Mouse (Mus musculus) testis, postnatal 14 days (tissue): ENCODE data around the gene Mapk8ip3.
"Not testable (repeated sequence)": the region's sequence is repeated elsewhere in the genome, so short reads cannot be mapped to it uniquely, and the experiment has no call there.

Experiments
- DNase-seq: peaks from one replicate; pipeline ENCODE4 v3.0.0; 2021; ENCODE audit warnings: low spot score

The Mapk8ip3 gene

GRCm38 (mm10) chr17:24936259-24937237, at the start of gene Mapk8ip3:
TSS of gene Mapk8ip3 (minus strand) at chr17:24936977.
- DNase-seq = peak; percentile 94

DNA sequence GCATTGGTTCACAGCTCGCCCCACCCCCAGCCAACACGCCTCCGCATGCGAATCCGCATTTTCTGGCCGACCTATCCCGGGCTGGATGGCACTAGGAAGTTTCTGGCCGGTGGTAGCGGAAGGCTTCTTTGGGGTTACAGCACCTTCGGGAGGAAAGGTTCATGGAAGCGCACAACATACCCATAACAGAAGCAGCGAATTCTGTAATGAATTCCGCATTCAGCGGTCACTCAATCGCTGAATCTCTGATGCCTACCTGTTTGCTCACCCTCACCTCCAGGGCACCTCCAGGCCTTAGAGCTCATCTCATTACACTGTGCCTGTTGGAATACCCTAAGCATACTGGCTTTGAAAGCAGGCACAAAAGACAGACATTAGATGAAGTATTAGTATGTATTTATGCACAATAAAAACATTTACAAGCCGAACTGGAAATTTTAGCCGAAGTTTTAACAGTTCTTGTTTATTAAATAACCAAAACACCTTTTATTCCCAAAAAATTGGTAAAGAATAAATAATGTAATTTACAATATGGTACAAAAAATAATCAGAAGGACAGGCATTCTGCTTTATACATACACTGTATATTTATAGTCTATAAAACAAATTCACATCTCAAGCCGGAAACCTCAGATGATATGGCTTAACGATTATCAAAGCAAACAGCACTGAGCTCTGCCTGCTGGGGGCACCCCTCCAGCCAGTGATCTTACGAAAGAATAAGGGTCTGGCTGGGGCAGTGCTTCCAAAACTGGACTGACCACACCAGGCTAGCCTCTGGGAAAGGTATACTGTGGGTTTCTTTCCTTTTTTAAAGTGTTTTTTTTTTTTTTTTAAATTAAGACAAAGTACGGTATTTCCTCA, 24.3 kb upstream of the Mapk8ip3 start:
- DNase-seq = no peak

DNA sequence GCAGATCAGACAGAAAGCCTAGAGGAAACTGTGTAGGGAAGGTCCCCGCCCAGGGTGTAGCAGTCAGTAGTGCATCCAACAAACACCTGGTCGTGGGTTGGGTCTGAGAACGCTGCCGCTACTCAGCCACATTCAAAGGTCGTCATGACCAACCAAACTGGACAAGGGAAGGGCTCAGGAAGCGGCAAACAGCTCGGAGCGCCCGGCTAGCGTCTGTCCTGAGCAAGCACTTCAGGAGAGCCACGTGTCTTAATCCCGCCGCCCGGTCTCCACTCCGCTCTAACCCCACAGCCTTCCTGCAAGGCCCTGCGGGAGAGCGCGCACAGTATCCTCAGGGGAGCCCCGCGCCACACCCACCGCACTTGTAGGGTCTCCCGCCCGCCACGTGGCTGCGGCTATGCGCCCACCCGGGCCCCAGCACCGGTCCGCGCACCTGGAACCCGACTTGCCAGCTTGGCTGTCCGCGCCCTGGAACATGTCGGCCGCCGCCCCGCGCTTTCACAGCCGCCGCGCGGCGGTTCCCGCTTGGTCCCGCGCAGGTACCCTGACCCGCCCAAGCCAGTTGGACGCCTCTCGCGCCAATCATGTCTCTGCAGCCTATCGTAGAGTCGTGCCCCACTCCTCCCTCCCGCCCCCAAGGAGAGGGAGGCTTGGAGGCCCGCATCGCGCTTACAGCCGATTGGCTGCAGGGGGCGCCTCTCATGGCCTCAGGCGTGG, 23.5 kb upstream of the Mapk8ip3 start, which contains the start of gene Jpt2:
TSS of gene Jpt2 (minus strand) at position 555 of the 717 bp plus-strand sequence.
- peak; percentile 98 for DNase-seq

GRCm38 (mm10) chr17:24959371-24959770, 22.6 kb upstream of the Mapk8ip3 start:
- DNase-seq = no peak

GRCm38 (mm10) chr17:24953291-24953690, 16.5 kb upstream of the Mapk8ip3 start:
- DNase-seq = no peak

- no peak for DNase-seq
Measured at GRCm38 (mm10) chr17:24950671-24951070, 13.9 kb upstream of the Mapk8ip3 start.

DNA sequence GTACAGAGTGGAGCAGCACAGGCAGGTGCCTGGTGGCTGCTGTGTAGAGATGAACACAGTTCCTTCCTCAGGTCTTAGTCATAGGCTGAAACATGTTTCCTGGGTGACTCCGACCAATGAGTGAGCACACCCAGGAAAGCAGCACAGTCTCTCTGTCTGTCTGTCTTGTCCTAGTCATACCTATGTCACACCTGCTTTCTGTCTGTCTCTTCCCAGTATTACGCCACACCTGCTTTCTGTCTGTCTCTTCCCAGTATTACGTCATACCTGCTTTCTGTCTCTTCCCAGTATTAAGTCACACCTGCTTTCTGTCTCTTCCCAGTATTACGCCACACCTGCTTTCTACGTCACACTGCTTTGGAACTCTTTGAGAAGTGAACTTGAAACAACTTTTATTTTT, 11.4 kb upstream of the Mapk8ip3 start:
- DNase-seq = no peak

DNA sequence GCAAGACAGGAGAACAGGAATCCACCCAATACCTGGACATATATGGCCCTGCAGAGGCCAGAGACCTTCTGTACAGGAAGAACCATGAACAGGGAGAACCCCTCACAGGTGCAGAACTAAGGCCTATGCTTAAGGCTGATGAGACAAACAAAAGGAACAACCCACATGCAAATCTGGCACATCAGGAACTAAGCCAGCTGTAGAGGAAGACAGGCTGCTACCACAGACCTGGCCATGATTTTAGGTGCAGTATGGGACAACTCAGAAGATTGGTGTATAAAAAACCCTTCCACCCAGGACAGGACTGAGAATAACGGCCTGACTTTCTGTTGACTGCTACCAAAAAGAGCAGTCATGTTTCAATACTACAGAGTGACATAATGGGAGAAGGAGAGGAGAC, 6.8 kb upstream of the Mapk8ip3 start:
- not testable (repeated sequence) for DNase-seq

- DNase-seq = no peak
Measured at GRCm38 (mm10) chr17:24943036-24943435, 6.3 kb upstream of the Mapk8ip3 start.

GRCm38 (mm10) chr17:24942453-24942852, 5.7 kb upstream of the Mapk8ip3 start:
- not testable (repeated sequence) for DNase-seq

- DNase-seq = no peak
Measured at GRCm38 (mm10) chr17:24937266-24937665, 489 bp upstream of the Mapk8ip3 start.

DNA sequence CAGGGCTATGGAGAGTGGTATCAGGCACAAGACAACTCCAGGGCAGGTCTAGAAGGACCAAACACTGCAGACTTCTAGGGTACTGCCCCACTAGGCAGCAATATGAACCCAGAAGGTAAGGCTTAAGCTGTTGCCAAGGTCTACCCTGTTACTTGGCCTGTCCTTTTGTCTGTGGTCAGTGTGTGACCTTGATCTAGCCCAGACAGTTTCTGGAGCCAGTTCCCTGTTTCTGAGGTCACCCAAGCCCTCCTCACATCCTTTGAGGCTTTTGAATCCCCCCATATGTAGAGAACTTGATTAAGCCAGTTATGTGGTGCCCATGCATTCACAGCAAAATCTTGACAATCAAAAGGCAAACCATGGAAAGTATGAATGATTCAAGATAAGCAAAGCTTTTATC, 1.1 kb downstream of the Mapk8ip3 start:
- no peak for DNase-seq

- DNase-seq = no peak
Measured at GRCm38 (mm10) chr17:24934926-24935325, 1.9 kb downstream of the Mapk8ip3 start.

DNA sequence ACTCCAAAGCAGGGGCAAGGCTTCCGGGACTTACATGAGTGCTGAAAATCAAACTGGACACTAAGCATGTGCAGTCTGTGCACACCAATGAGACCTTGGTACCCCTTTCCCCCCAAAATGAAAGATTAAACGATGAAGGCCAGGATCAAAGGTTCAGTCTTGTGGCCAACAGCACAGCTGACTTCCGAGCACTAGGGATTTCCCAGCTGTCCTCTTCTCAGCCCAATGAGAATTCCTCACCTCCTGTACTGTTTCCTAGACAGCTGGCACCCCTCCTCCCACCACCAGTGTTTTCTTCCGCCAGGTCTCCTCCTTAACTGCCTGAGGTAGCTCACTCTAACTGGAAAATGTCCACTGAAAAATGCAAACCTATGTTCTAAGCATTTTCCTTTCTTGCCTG, 3.6 kb downstream of the Mapk8ip3 start:
- DNase-seq = no peak

DNA sequence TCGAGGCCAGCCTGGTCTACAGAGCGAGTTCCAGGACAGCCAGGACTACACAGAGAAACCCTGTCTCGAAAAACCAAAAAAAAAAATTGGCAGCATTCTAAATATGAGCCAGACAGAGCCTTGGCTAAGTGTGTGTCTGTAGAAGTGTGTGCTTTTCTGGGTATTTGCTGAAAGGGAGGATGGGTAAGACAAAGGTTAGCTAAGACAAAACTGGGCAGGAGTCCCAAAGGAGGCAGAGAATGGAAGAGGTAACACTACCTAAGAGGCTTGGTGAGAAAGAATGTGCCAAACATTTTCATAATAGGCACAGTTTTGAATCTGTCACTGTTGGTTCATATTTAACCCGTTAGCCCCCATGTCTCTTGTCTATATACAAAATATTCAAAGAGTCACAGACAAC, 4.3 kb downstream of the Mapk8ip3 start:
- no peak for DNase-seq

- no peak for DNase-seq
Measured at GRCm38 (mm10) chr17:24929506-24929905, 7.3 kb downstream of the Mapk8ip3 start.

DNA sequence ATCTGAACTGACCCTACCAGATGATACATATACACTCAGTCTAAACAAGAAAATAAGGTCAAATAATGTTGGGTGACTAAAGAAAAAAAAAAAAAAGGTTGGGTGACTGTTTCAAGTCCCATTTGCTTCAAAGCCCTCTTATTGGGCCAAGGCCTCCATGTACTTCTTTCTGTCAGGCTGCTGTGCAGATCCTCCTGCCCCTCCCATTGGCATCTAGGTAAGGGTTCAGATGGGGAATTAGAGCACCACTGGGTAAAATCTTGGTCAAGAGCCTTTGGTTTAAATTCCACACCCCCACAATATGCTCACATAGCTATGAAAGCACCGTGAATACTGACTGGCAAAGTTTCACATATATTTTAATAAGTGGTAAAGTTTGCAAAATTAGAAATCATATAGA, 13.5 kb downstream of the Mapk8ip3 start:
- DNase-seq = no peak

- DNase-seq = no peak
Measured at GRCm38 (mm10) chr17:24913984-24914383, 22.8 kb downstream of the Mapk8ip3 start.

- no peak for DNase-seq
Measured at GRCm38 (mm10) chr17:24907591-24907990, 29.2 kb downstream of the Mapk8ip3 start.

GRCm38 (mm10) chr17:24903767-24904166, 33.0 kb downstream of the Mapk8ip3 start:
- DNase-seq = no peak

GRCm38 (mm10) chr17:24902671-24903474, 33.9 kb downstream of the Mapk8ip3 start:
- no peak for DNase-seq
